Mouse (Mus musculus): ENCODE measurements around the gene Hist1h3d. TPM values are rescaled to one million over a fixed set of nuclear protein-coding genes. Genes with fewer than 3 reads are reported as not detected.

Hist1h3d gene
- polyA plus RNA-seq (2017; shearing (Covaris generic)), result under 1 TPM in 1 of 2 experiments, not detected in 1; 0.44 TPM

DNA sequence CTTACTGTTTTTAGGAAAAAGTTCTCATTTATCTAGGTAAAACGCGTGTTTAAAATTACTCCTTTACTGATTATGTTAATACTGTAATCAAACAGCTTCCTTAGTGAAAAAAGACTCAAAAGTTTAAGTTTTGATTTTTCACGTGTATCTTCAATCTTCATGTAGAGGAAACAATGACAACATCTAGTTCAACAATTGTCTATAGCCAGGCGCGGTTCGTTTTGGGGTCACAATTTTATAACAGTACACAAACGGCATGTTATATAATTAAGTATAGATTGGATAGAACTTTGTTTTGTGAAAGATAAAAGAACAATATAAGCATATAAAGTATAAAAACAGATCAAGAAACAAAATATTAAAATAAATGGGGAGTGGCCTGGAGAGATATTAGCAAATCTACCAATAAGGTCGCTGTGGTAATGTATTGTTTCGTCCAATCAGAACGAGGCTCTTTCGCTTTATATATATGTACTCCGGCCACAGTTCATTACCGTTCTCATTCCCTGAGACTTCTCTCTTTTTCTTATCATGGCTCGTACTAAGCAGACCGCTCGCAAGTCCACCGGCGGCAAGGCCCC is at the start of gene Hist1h3d:
Gene Hist1h3d (plus strand): TSS at position 493 of the 581 bp plus-strand sequence.

DNA sequence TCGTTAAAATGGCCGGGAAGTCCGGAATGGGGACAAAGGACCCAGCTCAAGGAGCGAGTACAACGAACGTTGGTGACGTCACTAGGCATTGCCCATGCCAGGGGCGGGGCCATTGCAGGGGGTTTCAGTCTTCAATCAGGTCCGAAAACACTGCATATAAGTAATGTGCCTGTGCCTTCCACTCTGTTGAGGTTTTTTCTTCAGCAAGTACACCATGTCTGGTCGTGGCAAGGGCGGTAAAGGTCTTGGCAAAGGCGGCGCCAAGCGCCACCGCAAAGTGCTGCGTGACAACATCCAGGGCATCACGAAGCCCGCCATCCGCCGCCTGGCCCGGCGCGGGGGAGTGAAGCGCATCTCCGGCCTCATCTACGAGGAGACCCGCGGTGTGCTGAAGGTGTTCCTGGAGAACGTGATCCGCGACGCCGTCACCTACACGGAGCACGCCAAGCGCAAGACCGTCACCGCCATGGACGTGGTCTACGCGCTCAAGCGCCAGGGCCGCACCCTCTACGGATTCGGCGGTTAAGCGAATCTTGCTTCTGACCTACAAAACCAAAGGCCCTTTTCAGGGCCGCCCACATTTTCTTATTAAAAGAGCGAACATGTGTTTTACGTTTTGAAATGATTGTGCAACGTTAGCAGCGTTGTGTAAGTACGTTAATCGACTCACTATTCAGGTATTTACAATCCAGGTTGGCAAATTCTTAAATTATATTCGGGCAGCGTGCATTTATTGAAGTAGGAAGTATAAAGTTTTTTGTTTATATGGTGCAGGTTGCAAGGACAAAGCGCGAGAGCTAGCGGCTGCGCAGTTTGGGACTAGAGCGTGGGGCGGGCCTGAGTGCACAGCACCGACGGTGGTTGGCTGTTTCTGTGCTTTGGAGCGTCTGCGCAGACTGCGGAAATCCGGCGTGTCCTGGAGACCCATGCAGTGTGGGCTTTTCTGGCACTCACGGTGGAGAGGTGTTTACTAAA is 44.4 kb upstream of the Hist1h3d start, which contains the start of gene Hist1h4h:
Gene Hist1h4h (plus strand): TSS at position 150 of the 975 bp plus-strand sequence.

DNA sequence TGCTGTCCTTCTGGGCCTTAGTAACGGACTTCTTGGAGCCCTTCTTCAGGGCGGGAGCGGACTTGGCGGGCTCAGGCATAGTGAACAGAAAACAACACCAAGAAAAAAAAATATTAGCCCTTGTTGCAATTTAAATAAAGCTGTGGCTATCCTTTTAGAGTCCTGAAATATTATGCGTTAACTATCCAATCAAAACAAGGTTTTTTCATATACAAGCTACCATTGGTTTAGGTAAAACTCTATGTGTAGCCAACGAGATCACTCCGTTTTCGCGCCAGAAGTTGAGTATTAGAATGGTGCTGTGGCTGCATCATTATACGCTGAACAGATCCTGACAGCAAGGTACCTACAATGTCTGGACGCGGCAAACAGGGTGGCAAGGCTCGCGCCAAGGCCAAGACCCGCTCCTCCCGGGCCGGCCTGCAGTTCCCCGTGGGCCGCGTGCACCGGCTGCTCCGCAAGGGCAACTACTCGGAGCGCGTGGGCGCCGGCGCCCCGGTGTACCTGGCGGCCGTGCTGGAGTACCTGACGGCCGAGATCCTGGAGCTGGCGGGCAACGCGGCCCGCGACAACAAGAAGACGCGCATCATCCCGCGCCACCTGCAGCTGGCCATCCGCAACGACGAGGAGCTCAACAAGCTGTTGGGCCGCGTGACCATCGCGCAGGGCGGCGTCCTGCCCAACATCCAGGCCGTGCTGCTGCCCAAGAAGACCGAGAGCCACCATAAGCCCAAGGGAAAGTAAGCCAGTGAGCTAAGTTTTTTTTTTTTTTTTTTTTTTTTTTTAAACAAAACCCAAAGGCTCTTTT is 41.8 kb upstream of the Hist1h3d start, which contains the start of gene Hist1h2af:
Gene Hist1h2af (plus strand): TSS at position 347 of the 808 bp plus-strand sequence.

DNA sequence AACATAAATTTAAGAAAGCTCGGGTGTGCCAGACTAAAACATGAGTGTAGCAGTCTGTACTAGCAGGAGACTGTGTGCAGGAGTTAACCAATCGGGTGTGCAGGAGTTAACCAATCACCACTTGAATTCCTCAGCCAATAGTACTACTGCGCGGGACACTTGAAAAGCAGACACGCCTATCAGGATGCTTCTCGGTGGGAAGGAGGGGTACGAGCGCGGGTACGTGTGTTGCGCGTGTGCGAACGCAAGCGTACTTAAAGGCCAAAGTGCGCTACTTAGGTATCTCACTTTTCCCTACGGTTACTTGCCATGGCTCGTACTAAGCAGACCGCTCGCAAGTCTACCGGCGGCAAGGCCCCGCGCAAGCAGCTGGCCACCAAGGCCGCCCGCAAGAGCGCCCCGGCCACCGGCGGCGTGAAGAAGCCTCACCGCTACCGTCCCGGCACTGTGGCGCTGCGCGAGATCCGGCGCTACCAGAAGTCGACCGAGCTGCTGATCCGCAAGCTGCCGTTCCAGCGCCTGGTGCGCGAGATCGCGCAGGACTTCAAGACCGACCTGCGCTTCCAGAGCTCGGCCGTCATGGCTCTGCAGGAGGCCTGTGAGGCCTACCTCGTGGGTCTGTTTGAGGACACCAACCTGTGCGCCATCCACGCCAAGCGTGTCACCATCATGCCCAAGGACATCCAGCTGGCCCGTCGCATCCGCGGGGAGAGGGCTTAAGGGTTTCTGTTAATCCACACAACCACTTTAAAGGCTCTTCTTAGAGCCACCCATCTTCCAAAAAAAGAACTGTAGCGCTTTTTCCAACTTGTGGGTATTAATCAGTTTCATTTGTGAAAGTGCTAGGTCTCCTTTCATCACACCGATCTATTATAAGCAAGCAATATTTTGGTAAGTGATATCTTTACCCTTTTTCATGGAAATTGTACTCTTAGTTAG is 40.2 kb upstream of the Hist1h3d start, which contains the start of gene Hist1h3g:
Gene Hist1h3g (plus strand): TSS at position 286 of the 939 bp plus-strand sequence.

DNA sequence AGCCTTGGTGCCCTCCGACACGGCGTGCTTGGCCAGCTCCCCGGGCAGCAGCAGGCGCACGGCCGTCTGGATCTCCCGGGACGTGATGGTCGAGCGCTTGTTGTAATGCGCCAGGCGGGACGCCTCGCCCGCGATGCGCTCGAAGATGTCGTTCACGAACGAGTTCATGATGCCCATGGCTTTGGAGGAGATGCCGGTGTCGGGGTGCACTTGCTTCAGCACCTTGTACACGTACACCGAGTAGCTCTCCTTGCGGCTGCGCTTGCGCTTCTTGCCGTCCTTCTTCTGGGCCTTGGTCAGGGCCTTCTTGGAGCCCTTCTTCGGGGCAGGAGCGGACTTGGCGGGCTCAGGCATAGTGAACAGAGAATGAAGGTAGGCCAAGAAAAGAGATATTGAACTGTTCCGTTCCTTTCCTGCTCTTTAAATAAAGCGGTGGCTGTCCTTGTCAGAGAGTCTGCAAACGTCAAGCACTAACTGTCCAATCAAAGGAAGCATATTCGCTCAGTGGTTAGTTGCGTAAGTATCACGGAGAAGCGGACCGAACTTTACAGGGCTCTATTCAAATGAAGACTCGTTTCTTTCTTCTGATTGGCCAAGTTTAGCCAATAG is 32.5 kb upstream of the Hist1h3d start, which contains the start of gene Hist1h2bh:
Gene Hist1h2bh (minus strand): TSS at position 394 of the 609 bp plus-strand sequence.

DNA sequence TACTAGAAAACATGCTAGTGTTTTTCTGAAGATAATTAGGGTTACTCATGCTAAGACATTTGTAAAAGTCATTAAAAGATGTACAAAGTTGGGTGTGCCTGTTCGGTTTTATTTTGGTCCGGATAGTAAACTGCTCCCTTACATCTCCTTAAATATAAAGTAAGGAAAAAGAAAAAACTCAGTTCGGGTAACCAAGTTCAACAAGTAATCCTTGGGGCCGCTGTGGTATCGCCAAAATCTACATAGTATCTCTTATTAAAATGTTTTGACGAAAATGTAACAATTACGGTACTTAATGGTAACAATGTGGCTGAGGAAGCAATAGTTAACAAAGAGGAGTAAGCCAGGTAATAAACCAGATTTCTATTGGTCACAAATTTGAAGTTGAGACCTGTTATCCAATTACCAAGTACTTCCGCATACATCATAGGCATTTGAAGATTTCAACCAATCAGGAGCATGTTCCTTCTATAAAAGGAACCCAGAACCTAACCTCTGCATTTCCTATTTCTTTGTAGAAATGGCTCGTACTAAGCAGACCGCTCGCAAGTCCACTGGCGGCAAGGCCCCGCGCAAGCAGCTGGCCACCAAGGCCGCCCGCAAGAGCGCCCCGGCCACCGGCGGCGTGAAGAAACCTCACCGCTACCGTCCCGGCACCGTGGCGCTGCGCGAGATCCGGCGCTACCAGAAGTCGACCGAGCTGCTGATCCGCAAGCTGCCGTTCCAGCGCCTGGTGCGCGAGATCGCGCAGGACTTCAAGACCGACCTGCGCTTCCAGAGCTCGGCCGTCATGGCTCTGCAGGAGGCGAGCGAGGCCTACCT is 31.4 kb upstream of the Hist1h3d start, which contains the start of gene Hist1h3f:
Gene Hist1h3f (plus strand): TSS at position 88 of the 822 bp plus-strand sequence.

DNA sequence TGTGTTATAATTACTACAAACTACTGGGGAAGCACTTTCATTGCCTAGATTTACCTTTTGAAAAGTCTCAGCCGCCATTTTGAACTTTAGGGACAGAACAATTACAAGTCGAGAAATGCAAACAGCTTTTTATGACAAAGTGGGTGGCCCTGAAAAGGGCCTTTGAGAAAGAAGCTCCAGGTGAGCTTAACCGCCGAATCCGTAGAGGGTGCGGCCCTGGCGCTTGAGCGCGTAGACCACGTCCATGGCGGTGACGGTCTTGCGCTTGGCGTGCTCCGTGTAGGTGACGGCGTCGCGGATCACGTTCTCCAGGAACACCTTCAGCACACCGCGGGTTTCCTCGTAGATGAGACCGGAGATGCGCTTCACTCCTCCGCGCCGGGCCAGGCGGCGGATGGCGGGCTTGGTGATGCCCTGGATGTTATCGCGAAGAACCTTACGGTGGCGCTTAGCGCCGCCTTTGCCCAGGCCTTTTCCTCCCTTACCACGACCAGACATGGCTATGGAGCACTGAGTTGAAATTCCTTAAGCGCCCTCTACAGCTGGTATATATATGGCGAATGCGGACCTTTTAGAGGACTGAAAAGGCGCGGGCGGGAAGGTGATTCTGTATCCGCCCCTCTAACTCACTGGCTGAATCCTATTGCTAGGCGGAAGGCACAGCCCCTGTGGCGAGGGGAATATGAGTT is 24.3 kb upstream of the Hist1h3d start, which contains the start of gene Hist1h4f:
Gene Hist1h4f (minus strand): TSS at position 503 of the 689 bp plus-strand sequence.

DNA sequence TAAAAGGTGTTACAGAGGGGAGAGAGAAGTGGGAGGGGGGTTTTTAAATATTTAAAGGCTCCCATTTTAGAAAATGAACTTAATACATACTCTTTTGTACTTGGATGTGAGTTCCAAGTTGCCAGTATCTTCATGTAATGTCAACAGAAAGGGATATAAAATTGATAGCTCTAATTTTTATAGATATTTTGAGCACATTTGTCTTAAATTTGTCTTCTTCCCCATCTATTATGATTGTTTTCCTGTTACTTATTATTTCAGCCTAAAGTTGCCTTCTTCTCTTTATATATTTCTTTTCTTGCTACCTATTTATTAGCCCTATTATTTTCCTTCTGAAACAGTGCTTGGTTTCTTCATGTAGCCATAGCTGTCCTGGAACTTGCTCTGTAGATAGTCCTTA is 22.6 kb upstream of the Hist1h3d start, which contains the start of gene Hist1h1d:
Gene Hist1h1d (plus strand): TSS at position 301 of the 400 bp plus-strand sequence.

DNA sequence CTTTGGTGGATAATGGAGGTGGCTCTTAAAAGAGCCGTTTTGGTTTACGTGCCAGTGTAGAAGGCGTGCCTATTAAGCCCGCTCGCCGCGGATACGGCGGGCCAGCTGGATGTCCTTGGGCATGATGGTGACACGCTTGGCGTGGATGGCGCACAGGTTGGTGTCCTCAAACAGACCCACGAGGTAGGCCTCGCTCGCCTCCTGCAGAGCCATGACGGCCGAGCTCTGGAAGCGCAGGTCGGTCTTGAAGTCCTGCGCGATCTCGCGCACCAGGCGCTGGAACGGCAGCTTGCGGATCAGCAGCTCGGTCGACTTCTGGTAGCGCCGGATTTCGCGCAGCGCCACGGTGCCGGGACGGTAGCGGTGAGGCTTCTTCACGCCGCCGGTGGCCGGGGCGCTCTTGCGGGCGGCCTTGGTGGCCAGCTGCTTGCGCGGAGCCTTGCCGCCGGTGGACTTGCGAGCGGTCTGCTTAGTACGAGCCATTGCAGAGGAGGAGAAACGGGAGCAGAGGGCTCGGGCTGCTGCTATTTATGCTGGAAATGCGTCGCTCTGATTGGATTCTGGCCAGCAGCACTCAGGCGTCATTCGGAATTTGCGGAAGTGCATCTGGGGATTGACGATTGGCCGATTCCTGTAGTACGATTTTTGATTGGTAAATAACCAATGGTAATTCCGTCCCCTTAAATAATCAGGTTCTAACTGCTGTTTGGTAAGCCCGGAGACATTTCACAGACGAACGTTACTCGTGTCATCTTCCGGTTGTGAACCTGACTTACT is 13.5 kb upstream of the Hist1h3d start, which contains the start of gene Hist1h3e:
Gene Hist1h3e (minus strand): TSS at position 487 of the 777 bp plus-strand sequence.

DNA sequence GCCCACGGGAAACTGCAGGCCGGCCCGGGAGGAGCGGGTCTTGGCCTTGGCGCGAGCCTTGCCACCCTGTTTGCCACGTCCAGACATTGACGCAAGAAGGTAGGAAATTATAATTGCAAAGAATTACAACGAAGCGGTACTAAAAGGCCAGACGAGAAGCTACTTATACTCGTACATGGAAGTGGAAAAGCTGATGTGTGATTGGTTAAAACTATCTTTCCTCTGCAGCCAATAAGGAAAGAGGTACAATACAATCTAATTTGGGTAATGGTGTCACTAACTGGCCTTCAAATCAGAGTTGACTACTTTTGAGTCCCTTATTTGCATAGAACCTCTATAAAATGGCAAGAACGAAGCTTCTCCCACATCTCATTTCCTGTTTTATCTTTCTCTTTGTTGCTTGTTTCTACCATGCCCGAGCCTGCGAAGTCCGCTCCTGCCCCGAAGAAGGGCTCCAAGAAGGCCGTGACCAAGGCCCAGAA is 4.5 kb upstream of the Hist1h3d start, which contains the start of the genes Hist1h2ae and Hist1h2bg:
Gene Hist1h2ae (minus strand): TSS at position 199 of the 482 bp plus-strand sequence.
Gene Hist1h2bg (plus strand): TSS at position 375 of the 482 bp plus-strand sequence.

DNA sequence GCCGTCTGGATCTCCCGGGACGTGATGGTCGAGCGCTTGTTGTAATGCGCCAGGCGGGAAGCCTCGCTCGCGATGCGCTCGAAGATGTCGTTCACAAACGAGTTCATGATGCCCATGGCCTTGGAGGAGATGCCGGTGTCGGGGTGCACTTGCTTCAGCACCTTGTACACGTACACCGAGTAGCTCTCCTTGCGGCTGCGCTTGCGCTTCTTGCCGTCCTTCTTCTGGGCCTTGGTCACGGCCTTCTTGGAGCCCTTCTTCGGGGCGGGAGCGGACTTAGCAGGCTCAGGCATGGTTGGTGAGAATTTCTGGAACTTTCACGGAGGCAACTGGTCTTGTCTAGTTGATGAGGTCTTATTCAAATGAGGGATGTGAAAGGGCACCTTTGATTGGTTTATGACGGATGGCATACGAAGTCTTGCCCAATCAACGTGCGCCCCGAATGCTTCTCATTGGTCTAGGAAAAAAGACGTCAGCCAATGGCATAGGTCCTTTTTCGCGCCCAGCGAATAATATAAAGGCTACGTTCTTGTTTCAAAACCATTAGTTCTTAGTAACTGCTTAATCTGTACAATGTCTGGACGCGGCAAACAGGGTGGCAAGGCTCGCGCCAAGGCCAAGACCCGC is 1.6 kb upstream of the Hist1h3d start, which contains the start of the genes Hist1h2bf and Hist1h2ad:
Gene Hist1h2bf (minus strand): TSS at position 299 of the 627 bp plus-strand sequence.
Gene Hist1h2ad (plus strand): TSS at position 484 of the 627 bp plus-strand sequence.

DNA sequence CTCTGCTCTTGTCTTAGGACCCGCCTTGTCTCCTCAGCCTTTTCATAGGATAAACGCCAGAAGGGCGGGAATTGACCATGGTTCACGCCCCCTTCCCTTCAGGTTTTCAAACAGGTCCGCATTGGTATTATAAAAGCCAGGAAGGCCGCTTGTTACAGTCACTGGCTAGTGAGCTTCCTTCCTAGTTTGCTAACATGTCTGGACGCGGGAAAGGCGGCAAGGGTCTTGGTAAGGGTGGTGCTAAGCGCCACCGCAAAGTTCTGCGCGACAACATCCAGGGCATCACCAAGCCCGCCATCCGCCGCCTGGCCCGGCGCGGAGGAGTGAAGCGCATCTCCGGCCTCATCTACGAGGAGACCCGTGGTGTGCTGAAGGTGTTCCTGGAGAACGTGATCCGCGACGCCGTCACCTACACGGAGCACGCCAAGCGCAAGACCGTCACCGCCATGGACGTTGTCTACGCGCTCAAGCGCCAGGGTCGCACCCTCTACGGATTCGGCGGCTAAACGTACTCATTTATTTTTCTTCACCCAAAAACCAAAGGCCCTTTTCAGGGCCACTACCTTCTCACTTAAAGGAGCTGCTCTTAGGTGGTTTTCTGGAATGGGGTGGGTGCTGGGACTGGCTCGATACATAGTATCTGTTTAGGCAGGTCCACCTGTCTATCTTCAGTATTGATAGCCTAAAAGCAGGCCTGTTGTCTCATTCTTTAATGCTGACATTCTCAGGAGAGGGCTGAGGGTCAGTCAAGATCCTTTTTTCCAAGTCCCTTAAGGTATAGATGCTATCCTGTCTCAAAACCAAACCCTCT is 6.0 kb downstream of the Hist1h3d start, which contains the start of gene Hist1h4d:
Gene Hist1h4d (plus strand): TSS at position 191 of the 811 bp plus-strand sequence.

DNA sequence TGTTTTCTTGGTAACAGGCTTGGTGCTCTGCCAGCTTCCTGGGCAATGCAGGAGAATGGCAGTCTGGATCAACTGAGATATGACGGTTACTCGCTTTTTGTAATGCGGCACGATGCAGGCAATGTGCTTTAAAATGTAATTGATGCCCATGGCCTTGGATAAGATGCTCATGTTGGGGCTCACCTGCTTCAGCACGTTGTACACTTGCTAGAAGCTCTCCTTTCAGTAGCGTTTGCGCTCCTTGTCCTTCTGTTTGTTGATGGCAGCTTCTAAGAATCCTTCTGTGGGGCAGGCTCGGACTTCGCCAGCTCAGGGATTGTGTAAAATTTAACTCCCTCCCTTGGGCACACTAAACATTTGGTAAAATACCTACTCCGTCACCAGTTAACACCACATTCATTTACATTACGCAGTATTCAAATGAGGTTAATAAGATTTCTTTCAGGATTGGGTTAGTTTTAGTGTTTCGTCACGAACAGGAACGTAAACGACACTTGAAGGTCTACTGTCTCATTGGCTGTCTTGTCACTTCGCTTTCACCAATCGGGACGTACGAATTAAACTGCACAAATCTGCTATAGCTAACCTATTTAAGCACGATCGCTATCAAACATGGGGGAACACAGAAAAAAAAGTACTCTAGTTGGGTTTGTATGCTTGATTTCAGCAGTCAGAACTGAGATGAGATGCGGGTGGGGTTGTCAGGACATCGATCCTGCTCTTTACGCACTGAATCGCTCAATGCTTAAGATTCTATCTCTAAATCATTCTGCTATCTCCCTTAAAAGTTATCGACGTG is 45.4 kb downstream of the Hist1h3d start, which contains the start of gene Hist1h2be:
Gene Hist1h2be (minus strand): TSS at position 392 of the 799 bp plus-strand sequence.

DNA sequence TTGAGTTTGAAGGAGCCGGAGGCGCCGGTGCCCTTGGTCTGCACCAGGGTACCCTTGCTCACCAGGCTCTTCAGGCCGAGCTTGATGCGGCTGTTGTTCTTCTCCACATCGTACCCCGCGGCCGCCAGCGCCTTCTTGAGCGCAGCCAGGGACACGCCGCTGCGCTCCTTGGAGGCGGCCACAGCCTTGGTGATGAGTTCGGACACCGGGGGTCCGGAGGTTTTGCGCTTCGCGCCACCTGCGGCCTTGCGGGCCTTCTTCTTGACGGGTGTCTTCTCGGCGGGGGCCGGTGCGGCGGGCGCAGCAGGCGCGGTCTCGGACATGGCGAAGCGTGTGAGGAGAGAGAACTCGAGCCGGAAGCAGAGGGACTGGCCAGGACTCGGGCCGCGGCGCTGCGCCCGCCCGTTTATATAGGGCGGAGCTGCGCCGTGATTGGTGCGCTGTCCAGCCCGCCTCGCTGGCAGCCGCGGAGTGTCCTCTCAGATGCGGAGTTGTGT is 46.7 kb downstream of the Hist1h3d start, which contains the start of gene Hist1h1e:
Gene Hist1h1e (minus strand): TSS at position 384 of the 497 bp plus-strand sequence.

